Mouse (Mus musculus): Measurements from ENCODE around the gene Islr2. TPM values are rescaled to one million over a fixed set of nuclear protein-coding genes. Genes with fewer than 3 reads are reported as not detected.
"Not testable (repeated sequence)": the region's sequence is repeated elsewhere in the genome, so short reads cannot be mapped to it uniquely, and the experiment has no call there.

Gene Islr2
- 0.42 TPM in 1 of 2 replicates, not detected in the other for total RNA-seq (2015; ENCODE audit: low replicate concordance)
- 0.23 TPM in 1 of 2 replicates, not detected in the other for total RNA-seq (2017; ENCODE audit: low replicate concordance)

DNA sequence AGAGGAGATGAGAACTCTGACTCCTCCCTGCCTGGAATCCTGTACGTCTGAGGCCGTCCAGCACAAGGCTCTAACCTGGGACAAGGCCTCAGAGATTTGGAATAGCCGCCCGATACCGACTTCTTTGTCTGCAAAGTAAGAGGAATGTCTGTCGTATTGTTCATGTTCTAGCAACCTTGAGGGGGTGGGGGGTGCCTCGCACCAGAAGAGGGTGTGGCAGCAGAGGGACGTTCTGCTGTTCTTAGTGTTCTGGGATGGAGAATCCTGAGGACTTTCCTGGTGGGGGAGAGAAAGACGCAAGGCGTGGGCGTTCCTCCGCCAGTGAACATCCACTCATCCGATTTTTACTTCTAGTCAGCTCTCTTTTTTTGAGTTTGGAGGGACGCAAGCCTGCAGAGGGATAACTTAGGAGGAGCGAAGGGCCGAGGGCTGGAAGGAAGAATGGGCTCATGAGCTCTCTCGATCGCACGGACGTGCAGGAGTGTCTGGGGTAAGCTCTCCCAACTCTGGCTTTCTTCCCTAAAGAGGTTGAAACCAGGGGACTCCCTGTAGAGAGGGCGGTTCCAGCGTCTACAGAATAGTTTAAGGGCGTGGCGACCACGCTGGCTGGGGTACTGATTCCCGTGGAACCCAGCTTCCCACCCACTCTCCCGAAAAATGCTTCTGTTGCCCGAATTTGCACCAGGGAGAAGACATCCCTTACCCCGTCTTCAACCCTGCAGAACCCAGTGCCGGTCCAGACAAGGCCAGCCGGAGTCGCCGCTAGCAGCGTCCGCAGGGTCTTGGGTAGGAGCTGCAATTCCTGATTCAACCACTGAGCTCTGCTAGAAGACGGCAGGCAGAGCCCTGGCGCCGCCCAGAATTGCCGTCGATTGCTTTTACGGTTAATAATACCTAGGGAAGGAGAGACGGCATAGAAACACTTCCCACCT is at the start of gene Islr2, which contains the start of gene Islr:
Islr2 (minus strand) TSS at position 804 of the 932 bp plus-strand sequence.
Islr (minus strand) TSS at position 791 of the 932 bp plus-strand sequence.
- peak; percentile 86 for ATAC-seq (replicated peaks; ENCODE audit: low FRiP score, poor library complexity, severe bottlenecking)

- not testable (repeated sequence) for ATAC-seq (replicated peaks; ENCODE audit: low FRiP score, poor library complexity, severe bottlenecking)
These were observed 49.6 kb upstream of the Islr2 start for GRCm38 (mm10) chr9:58253805-58254122.

- peak; percentile 91 for ATAC-seq (replicated peaks; ENCODE audit: low FRiP score, poor library complexity, severe bottlenecking)
These were observed 49.1 kb upstream of the Islr2 start, which contains the start of gene Stoml1 for GRCm38 (mm10) chr9:58253033-58253804. Gene Stoml1, plus strand, starts transcription at chr9:58253164.

- not testable (repeated sequence) for ATAC-seq (replicated peaks; ENCODE audit: low FRiP score, poor library complexity, severe bottlenecking)
These were observed 46.6 kb upstream of the Islr2 start for GRCm38 (mm10) chr9:58250730-58251129.

GRCm38 (mm10) chr9:58250322-58250721 is 46.2 kb upstream of the Islr2 start:
- no peak for ATAC-seq (replicated peaks; ENCODE audit: low FRiP score, poor library complexity, severe bottlenecking)

DNA sequence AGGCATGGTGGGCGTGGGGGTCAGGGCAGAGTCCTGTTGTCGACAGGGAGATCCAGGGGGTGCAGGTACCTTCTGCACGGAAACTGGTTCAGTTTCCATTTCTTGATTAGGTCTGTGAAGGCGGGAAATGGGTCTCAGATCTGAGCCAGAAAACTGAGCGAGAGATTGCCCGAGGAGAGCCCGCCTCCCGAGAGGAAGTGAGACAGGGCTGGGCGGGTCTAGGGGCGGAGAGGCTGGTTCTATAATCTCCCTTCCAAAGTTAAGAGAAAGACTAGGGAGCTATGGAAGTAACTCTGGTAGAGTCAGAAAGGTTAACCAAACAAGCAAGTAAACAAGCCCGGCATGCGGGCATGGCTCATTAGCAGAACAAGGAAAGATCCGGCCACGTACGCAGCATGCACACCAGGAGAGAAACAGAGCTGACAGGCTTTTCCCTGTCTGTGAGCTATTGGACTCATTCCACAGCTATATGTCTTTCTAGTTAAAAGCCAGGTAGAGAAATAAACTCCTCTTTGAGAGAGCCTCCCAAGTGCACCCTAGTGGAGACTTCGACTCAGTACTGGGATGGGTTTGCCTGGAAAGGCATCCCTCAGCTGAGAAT is 45.6 kb upstream of the Islr2 start, which contains the start of gene Pml:
Pml (minus strand) TSS at position 195 of the 601 bp plus-strand sequence.
- peak; percentile 60 for ATAC-seq (replicated peaks; ENCODE audit: low FRiP score, poor library complexity, severe bottlenecking)

GRCm38 (mm10) chr9:58248746-58249413 is 44.8 kb upstream of the Islr2 start:
- no peak for ATAC-seq (replicated peaks; ENCODE audit: low FRiP score, poor library complexity, severe bottlenecking)

DNA sequence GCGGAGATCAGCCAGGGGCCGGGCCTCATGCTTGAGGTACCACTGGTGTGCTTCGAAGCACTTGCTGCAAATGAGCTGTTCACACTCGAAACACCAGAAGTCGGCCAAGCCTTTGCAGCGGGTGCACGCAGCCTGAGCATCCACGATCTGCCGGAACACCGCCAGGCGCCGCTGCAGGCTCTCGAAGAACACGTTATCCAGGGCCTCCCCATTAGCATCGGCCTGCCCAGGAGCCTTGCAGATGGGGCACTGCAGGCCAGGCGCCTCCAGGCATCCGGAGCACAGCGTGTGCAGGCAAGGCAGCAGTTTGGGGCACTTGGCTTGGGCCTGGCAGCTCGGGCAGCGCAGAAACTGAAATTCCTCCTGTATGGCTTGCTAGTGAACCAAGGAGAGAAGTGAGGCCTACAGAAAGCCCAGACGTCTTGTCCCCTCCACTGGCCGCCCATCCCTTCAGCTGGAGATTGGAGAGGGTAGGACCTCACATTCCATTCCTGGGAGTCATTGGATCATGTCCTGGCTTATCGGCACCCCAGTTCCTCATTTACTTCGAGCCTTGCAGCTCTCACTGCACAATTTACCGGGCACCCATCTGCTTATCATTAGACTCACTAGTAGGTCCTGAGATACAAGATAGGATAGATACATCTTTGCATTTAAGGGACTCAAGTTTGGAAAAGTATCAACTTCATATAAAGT is 43.1 kb upstream of the Islr2 start:
- peak; percentile 76 for ATAC-seq (replicated peaks; ENCODE audit: low FRiP score, poor library complexity, severe bottlenecking)

GRCm38 (mm10) chr9:58246083-58246591 is 42.0 kb upstream of the Islr2 start:
- ATAC-seq (replicated peaks; ENCODE audit: low FRiP score, poor library complexity, severe bottlenecking), result peak; percentile 44

DNA sequence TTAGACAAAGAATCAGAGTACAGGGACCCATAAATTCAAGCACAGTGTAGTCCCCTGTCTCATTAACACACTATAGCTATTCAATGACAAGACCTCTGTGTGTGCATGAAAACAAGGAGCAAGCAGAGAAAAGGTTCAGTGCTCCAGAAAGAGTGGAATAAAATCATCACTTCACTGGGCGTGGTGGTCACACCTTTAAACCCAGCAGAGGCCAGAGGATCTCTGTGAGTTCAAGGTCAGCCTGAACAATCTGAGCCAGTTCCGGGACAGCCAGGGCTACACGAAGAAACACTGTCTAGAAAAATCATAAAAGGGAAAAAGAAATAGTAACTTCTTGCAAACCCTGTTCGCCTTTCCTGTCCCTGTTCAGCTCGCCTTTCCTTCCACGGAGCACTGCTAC is 39.6 kb upstream of the Islr2 start:
- no peak for ATAC-seq (replicated peaks; ENCODE audit: low FRiP score, poor library complexity, severe bottlenecking)

DNA sequence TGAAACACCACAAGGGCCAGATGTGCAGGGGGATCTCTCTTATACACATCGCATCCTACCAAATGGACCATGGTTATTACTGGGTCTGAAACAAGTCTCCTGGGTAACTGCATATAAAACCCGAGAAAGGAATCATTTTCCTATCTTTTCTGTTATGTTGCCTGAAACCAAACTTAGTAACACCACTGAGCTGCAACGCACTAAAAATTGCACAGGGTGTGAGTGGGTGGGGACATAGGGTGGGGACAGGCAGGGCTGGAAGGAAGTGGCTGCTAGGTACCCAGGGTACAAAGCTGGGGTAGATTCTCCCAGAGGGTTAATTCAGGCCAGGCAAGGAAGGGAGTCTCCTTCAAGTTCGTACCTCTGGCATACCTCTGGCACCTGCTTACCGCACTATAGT is 38.6 kb upstream of the Islr2 start:
- no peak for ATAC-seq (replicated peaks; ENCODE audit: low FRiP score, poor library complexity, severe bottlenecking)

GRCm38 (mm10) chr9:58241780-58242485 is 37.8 kb upstream of the Islr2 start:
- ATAC-seq (replicated peaks; ENCODE audit: low FRiP score, poor library complexity, severe bottlenecking), result no peak

DNA sequence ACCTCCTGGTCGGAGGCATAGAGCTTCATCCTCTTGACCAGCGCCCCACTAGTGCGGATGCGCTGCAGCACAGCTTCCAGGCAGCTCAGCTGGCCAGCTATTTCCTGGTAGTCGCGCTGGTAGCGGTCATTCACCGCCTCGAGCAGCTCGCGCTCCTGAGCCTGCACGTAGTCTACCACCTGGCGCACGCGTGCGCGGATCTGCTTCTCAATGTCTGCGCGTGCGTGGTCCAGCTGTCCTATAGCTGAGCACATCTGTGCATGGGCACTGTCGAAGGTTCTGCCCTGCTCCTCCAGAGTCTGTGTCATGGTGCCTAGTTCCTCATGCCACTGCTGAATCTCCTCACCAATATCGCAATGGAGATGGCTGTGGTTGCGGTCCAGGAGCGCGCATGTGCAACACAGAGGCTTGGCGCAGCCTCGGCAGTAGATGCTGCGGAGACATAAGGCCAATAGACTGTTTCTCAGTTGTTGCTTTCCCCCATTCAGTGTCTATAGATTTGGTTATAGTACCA is 30.4 kb upstream of the Islr2 start:
- no peak for ATAC-seq (replicated peaks; ENCODE audit: low FRiP score, poor library complexity, severe bottlenecking)

- no peak for ATAC-seq (replicated peaks; ENCODE audit: low FRiP score, poor library complexity, severe bottlenecking)
These were observed 28.3 kb upstream of the Islr2 start for GRCm38 (mm10) chr9:58232374-58232773.

GRCm38 (mm10) chr9:58231746-58232145 is 27.6 kb upstream of the Islr2 start:
- ATAC-seq (replicated peaks; ENCODE audit: low FRiP score, poor library complexity, severe bottlenecking), result no peak

DNA sequence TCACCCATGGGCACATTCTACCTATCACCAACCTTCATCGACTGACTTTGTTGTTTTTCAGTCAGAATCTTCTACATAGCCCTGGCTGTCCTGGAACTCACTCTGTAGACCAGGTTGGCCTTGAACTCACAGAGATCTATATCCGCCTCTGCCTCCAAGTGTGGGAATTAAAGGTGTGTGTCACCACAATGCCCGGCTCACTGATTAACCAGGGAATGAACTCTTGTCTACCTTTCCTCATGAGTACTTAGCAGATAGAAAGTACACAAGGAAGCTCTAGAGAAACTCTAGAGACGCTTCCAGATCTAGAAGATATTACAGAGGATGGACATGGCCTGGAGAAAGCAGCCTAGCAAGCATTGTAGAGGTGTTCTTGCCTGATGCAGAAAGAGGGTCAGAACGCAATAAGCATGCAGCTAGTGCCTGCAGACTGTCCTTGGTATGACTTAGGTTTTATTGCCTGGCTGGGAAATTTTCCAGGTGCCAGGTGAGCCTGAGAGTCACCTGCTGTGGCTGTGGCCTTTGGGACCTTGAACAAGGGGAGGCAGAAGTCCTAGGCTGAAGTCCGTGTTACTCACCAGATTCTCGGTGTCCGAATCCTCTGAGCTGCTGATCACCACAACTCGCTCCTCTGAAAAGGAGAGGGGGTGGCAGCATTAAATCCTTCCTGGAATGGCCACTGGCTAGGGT is 24.8 kb upstream of the Islr2 start:
- ATAC-seq (replicated peaks; ENCODE audit: low FRiP score, poor library complexity, severe bottlenecking), result no peak

All from erythroid progenitor cell, adult 5-6 weeks (primary cell).